Mouse (Mus musculus) intestine, embryonic 14.5 days (tissue): Measurements from ENCODE around the gene Ms4a18. TPM values are rescaled to one million over a fixed set of nuclear protein-coding genes. Genes with fewer than 3 reads are reported as not detected.

Source experiments
- polyA plus RNA-seq: library from polyadenylated mRNA; unstranded; fragments of >200 nt; fragmentation: Nextera tagmentation; extraction: Ambion mirVana; gene quantifications from 2 replicates; pipeline ENCODE4 v1.2.1, GENCODE M21; 2014

Gene Ms4a18
- polyA plus RNA-seq, 1 experiment from 2014 or later, result 20.8 TPM

Other genes starting within 250 kb of the Ms4a18 start
- gene Cd6, start 188.0 kb downstream of the Ms4a18 start, polyA plus RNA-seq, result 0.11 TPM in 1 of 2 replicates, not detected in the other
- gene Slc15a3, start 178.3 kb downstream of the Ms4a18 start, polyA plus RNA-seq, result 0.39 and 0.53 TPM in 2 replicates
- 50.6 and 54.6 TPM in 2 replicates for gene Tmem132a, start 148.1 kb downstream of the Ms4a18 start, polyA plus RNA-seq
- 91.1 and 91.7 TPM in 2 replicates for gene Tmem109, start 136.0 kb downstream of the Ms4a18 start, polyA plus RNA-seq
- 45.5 TPM in 2 replicates for gene Prpf19, start 122.8 kb downstream of the Ms4a18 start, polyA plus RNA-seq
- gene Zp1, start 97.4 kb downstream of the Ms4a18 start, polyA plus RNA-seq, result not detected in 2 replicates
- 0.07 TPM in 1 of 2 replicates, not detected in the other for gene Ptgdr2, start 80.9 kb downstream of the Ms4a18 start, polyA plus RNA-seq
- 29.7 and 32.4 TPM in 2 replicates for gene Ccdc86, start 68.8 kb downstream of the Ms4a18 start, polyA plus RNA-seq
- gene Ms4a10, start 43.4 kb downstream of the Ms4a18 start, polyA plus RNA-seq, result 7.9 TPM in 2 replicates
- 0.24 and 0.34 TPM in 2 replicates for gene Ms4a15, start 24.8 kb downstream of the Ms4a18 start, polyA plus RNA-seq
- gene Ms4a8a, start 63.1 kb upstream of the Ms4a18 start, polyA plus RNA-seq, result 4.6 and 8.3 TPM in 2 replicates
- not detected in 2 replicates for gene 1700017D01Rik, start 112.8 kb upstream of the Ms4a18 start, polyA plus RNA-seq
- not detected in 2 replicates for gene 1700025F22Rik, start 147.3 kb upstream of the Ms4a18 start, polyA plus RNA-seq
- gene Ms4a13, start 178.7 kb upstream of the Ms4a18 start, polyA plus RNA-seq, result not detected in 2 replicates
- gene Ms4a12, start 214.4 kb upstream of the Ms4a18 start, polyA plus RNA-seq, result 0.16 TPM in 1 of 2 replicates, not detected in the other
- gene Ms4a1, start 248.2 kb upstream of the Ms4a18 start, polyA plus RNA-seq, result not detected in 2 replicates